Mouse (Mus musculus): ENCODE results near the gene Zfp637.

Zfp637 gene

GRCm38 (mm10) chr6:117891369-117892160 is 50.6 kb downstream of the Zfp637 start:
- in situ Hi-C loops (cut with MboI; ENCODE audit: low pct_unique_long_range_greater_than_20kb in 1 of 2, low sequenced_read_pairs in 2 of 2, unreplicated experiment in 1 of 2), result no loop called here

- in situ Hi-C loops (cut with MboI; ENCODE audit: low pct_unique_long_range_greater_than_20kb in 1 of 2, low sequenced_read_pairs in 2 of 2, unreplicated experiment in 1 of 2), result no loop called here
Measured at GRCm38 (mm10) chr6:117892386-117892785, 51.4 kb downstream of the Zfp637 start.

- in situ Hi-C loops (cut with MboI; ENCODE audit: low pct_unique_long_range_greater_than_20kb in 1 of 2, low sequenced_read_pairs in 2 of 2, unreplicated experiment in 1 of 2), result no loop called here
Measured at GRCm38 (mm10) chr6:117893435-117893834, 52.5 kb downstream of the Zfp637 start.
